Mouse (Mus musculus) embryonic fibroblast, embryonic 13.5 days (primary cell): ENCODE results near the gene Reep3.

Source experiments
- CTCF ChIP-seq: IDR thresholded peaks from 2 replicates; pipeline ENCODE4 v1.5.1; 2011; ENCODE audit warnings: mild to moderate bottlenecking, control low read depth, low read length, moderate library complexity, borderline replicate concordance; ENCODE audit not compliant: insufficient read depth
- POLR2A ChIP-seq: IDR thresholded peaks from 2 replicates; pipeline ENCODE4 v1.6.1; 2011; ENCODE audit warnings: low read depth, mild to moderate bottlenecking, control low read depth, low read length, moderate library complexity

DNA sequence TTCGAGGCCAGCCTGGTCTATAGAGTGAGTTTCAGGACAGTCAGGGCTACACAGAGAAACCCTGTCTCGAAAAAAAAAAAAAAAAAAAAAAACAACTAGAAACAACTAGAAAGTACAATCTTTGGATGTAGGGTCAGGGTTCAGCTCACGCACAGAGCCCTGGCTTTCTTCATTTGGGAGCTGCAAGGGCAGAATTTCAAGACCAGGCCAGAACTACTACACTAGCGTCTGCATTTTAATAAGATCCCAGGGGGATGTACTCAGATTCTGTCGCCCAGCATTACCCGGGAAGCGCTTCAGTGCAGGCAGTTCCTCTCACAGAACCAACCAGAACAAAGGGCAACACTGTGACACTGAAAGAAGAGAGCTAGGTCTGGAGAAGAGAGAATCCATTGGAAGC lies 46.0 kb downstream of the Reep3 start:
- TF ChIP-seq CTCF (no peak), POLR2A (no peak)
